ENCODE assay signal across 30 mouse cellular contexts in the genomic region with DNA sequence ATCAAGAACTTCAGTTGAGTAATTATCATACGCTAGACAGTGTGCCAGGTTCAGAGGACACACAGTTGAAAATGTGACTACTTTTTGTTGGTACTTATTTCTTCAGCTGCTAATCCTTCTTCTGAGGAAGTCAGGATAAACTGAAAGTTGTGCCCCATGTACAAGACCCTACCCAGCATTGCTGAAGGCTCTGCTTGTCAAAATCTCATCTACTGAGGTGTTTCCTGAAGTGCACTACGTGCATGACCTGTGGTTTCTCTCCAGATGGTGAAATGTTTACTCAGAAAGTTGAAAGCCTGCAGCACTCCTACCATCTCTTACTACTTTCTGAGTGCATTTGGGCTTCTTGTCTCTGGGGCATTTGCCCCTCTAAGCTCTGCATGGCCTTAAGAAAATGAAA.
"Had no signal": no experiment of that assay in that cellular context is flagged by ENCODE, and none has a peak within 500 bp of the region (broad histone marks: within the 10 kb centered on the region; RNA-seq: fewer than 3 reads in every experiment).

No protein-coding gene starts in this region.

- H3K9me3 ChIP-seq: limb, embryonic 10.5 days; limb, embryonic 12.5 days; limb, embryonic 13.5 days; limb, embryonic 15.5 days; liver, embryonic 12.5 days; liver, embryonic 13.5 days; liver, embryonic 15.5 days; lung, embryonic 15.5 days; megakaryocyte, embryonic 14.5 days; midbrain, embryonic 10.5 days; midbrain, embryonic 12.5 days; midbrain, embryonic 13.5 days; midbrain, embryonic 15.5 days; neural tube, embryonic 12.5 days had no signal

- ATAC-seq: liver, embryonic 12.5 days; liver, postnatal 0 days; lung, postnatal 0 days; midbrain, embryonic 13.5 days; midbrain, embryonic 15.5 days; midbrain, embryonic 16.5 days had no signal

- H3K4me2 ChIP-seq: limb, embryonic 12.5 days; limb, embryonic 13.5 days; limb, embryonic 15.5 days; liver, embryonic 11.5 days; liver, embryonic 12.5 days; liver, embryonic 13.5 days; liver, embryonic 15.5 days; lung, embryonic 14.5 days; lung, embryonic 15.5 days; midbrain, embryonic 12.5 days; midbrain, embryonic 13.5 days; midbrain, embryonic 15.5 days; neural tube, embryonic 12.5 days had no signal

- H3K36me3 ChIP-seq: limb, embryonic 10.5 days; limb, embryonic 12.5 days; limb, embryonic 13.5 days; limb, embryonic 15.5 days; liver, embryonic 12.5 days; liver, embryonic 13.5 days; liver, embryonic 15.5 days; lung, embryonic 15.5 days; midbrain, embryonic 10.5 days; midbrain, embryonic 12.5 days; midbrain, embryonic 13.5 days; midbrain, embryonic 15.5 days; neural tube, embryonic 12.5 days had no signal

- H3K4me3 ChIP-seq: left cerebral cortex, adult 2 months; limb, embryonic 10.5 days; limb, embryonic 12.5 days; limb, embryonic 13.5 days; limb, embryonic 15.5 days; liver, embryonic 12.5 days; liver, embryonic 13.5 days; liver, embryonic 15.5 days; lung, embryonic 15.5 days; megakaryocyte, embryonic 14.5 days; midbrain, embryonic 10.5 days; midbrain, embryonic 12.5 days; midbrain, embryonic 13.5 days; midbrain, embryonic 15.5 days; myocyte; neural tube, embryonic 12.5 days had no signal

- H3K9ac ChIP-seq: limb, embryonic 12.5 days; limb, embryonic 13.5 days; limb, embryonic 15.5 days; liver, embryonic 12.5 days; liver, embryonic 13.5 days; liver, embryonic 14.5 days; liver, embryonic 15.5 days; liver, postnatal 0 days; lung, embryonic 14.5 days; lung, embryonic 15.5 days; midbrain, embryonic 12.5 days; midbrain, embryonic 13.5 days; midbrain, embryonic 15.5 days; neural tube, embryonic 12.5 days had no signal

- H3K27me3 ChIP-seq: limb, embryonic 12.5 days; limb, embryonic 13.5 days; limb, embryonic 15.5 days; liver, embryonic 12.5 days; liver, embryonic 13.5 days; liver, embryonic 15.5 days; lung, embryonic 15.5 days; midbrain, embryonic 12.5 days; midbrain, embryonic 13.5 days; midbrain, embryonic 15.5 days; neural tube, embryonic 12.5 days had no signal

- H3K27ac ChIP-seq: left cerebral cortex, adult 2 months; limb, embryonic 10.5 days; limb, embryonic 12.5 days; limb, embryonic 13.5 days; limb, embryonic 15.5 days; liver, embryonic 12.5 days; liver, embryonic 13.5 days; liver, embryonic 14.5 days; liver, embryonic 15.5 days; lung, embryonic 15.5 days; macrophage; midbrain, embryonic 10.5 days; midbrain, embryonic 12.5 days; midbrain, embryonic 13.5 days; midbrain, embryonic 15.5 days; neural tube, embryonic 12.5 days had no signal

- H3K4me1 ChIP-seq: limb, embryonic 12.5 days; limb, embryonic 13.5 days; limb, embryonic 15.5 days; liver, embryonic 12.5 days; liver, embryonic 13.5 days; liver, embryonic 15.5 days; lung, embryonic 15.5 days; midbrain, embryonic 13.5 days; midbrain, embryonic 15.5 days; neural tube, embryonic 12.5 days had no signal

- DNase-seq: left cerebral cortex, postnatal 4 days; liver; liver, embryonic 13.5 days; liver, postnatal 0 days; lung, adult 18-20 months; lung, embryonic 14.5 days; lung, postnatal 10 days; lung, postnatal 14 days; lung, postnatal 36 days; lung, postnatal 4 days had no signal
